Mouse (Mus musculus) urinary bladder, postnatal 14 days (tissue): ENCODE results near the gene Bbs9.
"Not testable (repeated sequence)": the region's sequence is repeated elsewhere in the genome, so short reads cannot be mapped to it uniquely, and the experiment has no call there.

Source experiments
- DNase-seq: peaks from one replicate; pipeline ENCODE4 v3.0.0; 2021; ENCODE audit warnings: low spot score

The Bbs9 gene

DNA sequence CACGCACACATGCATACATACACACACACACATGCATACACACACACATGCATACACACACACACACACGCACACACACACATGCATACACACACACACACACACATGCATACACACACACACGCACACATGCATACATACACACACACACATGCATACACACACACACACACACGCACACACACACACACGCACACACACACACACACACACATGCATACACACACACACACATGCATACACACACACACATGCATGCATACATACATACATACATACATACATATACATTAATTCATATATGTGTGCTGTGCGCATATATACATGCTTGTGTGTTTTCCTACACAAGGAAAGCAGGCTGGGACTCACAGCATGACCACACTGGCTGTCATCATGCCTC lies 393.6 kb downstream of the Bbs9 start:
- not testable (repeated sequence) for DNase-seq

DNA sequence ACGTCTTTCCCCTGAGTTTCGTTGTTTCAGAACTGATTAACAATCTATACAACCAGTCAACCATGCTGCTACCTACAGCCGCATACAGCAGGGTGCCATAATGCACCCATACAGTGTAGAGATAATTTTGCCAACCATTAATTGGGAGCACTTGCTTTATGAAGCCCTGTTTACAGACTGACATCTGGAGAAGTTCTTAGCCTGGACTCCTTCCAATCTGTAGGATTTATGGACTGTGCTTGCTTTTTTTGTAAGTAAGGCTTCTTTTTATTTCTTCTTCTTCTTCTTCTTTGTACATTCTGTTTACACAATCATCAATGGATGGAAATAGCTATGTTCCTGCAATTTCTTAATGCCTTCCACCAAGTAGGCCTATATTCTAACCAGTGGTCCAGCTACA lies 395.1 kb downstream of the Bbs9 start:
- DNase-seq = no peak

DNA sequence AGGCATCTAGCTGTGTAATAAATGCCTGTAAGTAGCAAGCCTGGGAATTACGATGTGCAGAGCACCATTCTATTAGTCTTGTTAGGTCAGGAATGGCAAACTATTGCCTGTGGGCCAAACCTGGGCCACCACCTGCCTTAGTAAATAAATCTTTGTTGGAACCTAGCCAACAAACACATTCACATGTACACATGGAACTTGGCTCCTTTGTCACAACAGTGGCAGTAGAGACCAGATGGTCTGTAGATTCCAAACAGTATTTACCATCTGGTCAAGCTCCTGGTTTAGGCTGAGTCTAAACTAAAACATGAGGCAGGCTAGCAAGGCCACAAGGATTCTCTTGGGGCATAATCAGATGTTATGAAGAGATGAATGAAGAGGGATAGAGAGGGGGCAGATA lies 399.7 kb downstream of the Bbs9 start:
- DNase-seq = no peak

GRCm38 (mm10) chr9:22879266-22879665 lies 403.8 kb downstream of the Bbs9 start:
- DNase-seq = no peak

GRCm38 (mm10) chr9:22886351-22886750 lies 410.8 kb downstream of the Bbs9 start:
- no peak for DNase-seq

GRCm38 (mm10) chr9:22905434-22905833 lies 429.9 kb downstream of the Bbs9 start:
- DNase-seq = no peak

GRCm38 (mm10) chr9:22916808-22917207 lies 441.3 kb downstream of the Bbs9 start:
- no peak for DNase-seq

- no peak for DNase-seq
Measured at GRCm38 (mm10) chr9:22935645-22936044, 460.1 kb downstream of the Bbs9 start.
